Mouse (Mus musculus) limb, embryonic 11.5 days (tissue): ENCODE data around the gene Gm6899. TPM values are rescaled to one million over a fixed set of nuclear protein-coding genes. Genes with fewer than 3 reads are reported as not detected.

Experiments used
- ATAC-seq: fragments of 200-750 bp; cut with Nextera tagmentation; 2 replicates; pipeline ENCODE4 v1.8.0; 2017; ENCODE audit warnings: low read depth; ENCODE audit not compliant: insufficient number of reproducible peaks, low FRiP score, low TSS enrichment
- DNase-seq: peaks from one replicate; pipeline ENCODE4 v3.0.0-alpha.2; 2015; ENCODE audit warnings: low spot score
- H3K27ac ChIP-seq: fragments of 300-500 bp; sonication (generic); replicated peaks from 2 replicates; pipeline ENCODE4 v1.5.1; 2014; ENCODE audit warnings: low read depth, mild to moderate bottlenecking, low read length
- H3K27me3 ChIP-seq: fragments of 300-500 bp; sonication (generic); 2 replicates; pipeline ENCODE4 v1.6.1; 2014; ENCODE audit warnings: mild to moderate bottlenecking, low read length, mixed read lengths; ENCODE audit not compliant: control insufficient read depth, insufficient read depth
- H3K36me3 ChIP-seq: fragments of 300-500 bp; sonication (generic); 2 replicates; pipeline ENCODE4 v1.6.1; 2014; ENCODE audit warnings: mild to moderate bottlenecking, low read length, moderate library complexity, mixed read lengths; ENCODE audit not compliant: control insufficient read depth, insufficient read depth
- H3K4me1 ChIP-seq: fragments of 300-500 bp; sonication (generic); 2 replicates; pipeline ENCODE4 v1.6.1; 2014; ENCODE audit warnings: low read length, mixed read lengths; ENCODE audit not compliant: control insufficient read depth, insufficient read depth
- H3K4me2 ChIP-seq: fragments of 300-500 bp; sonication (generic); 2 replicates; pipeline ENCODE4 v1.6.1; 2014; ENCODE audit warnings: low read depth, mild to moderate bottlenecking, moderate library complexity; ENCODE audit not compliant: severe bottlenecking
- H3K4me3 ChIP-seq: fragments of 300-500 bp; sonication (generic); 2 replicates; pipeline ENCODE4 v1.5.1; 2014; ENCODE audit warnings: low read depth, low read length
- H3K9ac ChIP-seq: fragments of 300-500 bp; sonication (generic); 2 replicates; pipeline ENCODE4 v1.6.1; 2014; ENCODE audit warnings: mild to moderate bottlenecking, low read length
- H3K9me3 ChIP-seq: fragments of 300-500 bp; sonication (generic); 2 replicates; pipeline ENCODE4 v1.6.1; 2016; ENCODE audit warnings: low read length; ENCODE audit not compliant: control insufficient read depth
- WGBS: fragments of 180-500 bp; shearing (Covaris S2); extraction: QIAGEN DNeasy Blood & Tissue Kit; methylation state at CpG from one replicate; pipeline ENCODE4 v1.1.7; 2014; 5-methylcytosine and 5-hydroxymethylcytosine counted together
- polyA plus RNA-seq: library from polyadenylated mRNA; unstranded; fragments of >200 nt; fragmentation: Nextera tagmentation; extraction: Ambion mirVana; gene quantifications from 2 replicates; pipeline ENCODE4 v1.2.1, GENCODE M21; 2014

Gm6899 gene
- not detected in 2 replicates for polyA plus RNA-seq

DNA sequence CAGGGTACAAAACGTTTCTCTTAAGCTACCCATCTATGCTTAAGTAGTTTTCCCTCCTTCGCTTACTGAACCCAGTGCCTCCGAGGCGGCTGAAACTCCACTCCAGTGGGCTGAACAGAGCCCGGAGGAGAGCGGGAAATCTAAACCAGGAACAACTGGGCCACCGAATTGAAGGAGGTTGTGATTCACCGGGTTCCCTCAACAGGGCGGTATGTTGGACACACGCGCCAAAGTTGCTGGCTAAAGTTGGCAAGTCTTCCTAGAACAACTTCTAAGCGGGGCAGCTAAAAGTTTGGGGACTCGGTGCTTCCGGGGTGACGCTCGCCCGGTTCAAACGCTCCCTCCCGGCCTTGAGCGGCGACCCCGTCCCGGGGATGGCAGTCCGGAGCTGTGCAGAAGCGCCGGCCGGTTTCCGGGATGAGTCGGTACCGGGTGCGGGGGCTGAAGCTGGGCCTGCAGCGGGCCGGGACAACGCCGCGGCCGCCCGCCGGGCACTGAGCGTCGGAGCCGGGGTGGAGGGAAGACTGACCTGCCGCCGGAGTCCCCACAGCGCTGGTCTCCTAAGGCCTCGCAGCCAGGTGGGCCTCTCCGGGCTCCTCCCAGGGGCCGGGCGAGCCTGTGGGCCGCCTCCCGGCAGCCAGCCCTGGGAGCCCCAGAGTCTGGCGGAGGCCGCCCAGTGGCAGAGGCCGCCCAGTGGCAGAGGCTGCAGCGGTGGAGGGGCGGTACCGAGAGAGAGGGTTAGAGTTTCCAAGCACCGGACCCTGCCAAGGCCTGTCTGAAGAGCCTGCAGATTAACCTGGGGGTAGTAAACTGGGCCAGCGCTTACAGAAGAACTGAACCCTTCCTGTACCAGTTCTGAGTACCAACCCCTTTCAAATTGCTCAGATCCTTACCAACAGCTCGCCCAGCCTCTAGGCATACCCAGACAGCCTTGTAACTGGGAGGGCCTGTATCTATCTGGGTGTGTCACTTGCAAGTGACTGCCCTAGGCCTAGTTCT, at the start of gene Gm6899, which contains the start of gene Vrk2:
Gene Gm6899 (plus strand): TSS at position 181 of the 999 bp plus-strand sequence.
Gene Vrk2 (minus strand): TSS at position 939 of the 999 bp plus-strand sequence.
- peaks cover 8% of the 10 kb centered on the region; the same call in 1 of the 2 replicates for H3K4me1 ChIP-seq
- H3K9ac ChIP-seq = peak within 1 kb of the TSS; percentile 88
- DNase-seq (peak; percentile 88), ATAC-seq (peak; percentile 99)
- peak within 1 kb of the TSS; percentile 74 for H3K4me3 ChIP-seq
- under 1% methylated on average over 57 of the region's 60 CpGs for WGBS
- peaks cover 2% of the 10 kb centered on the region; the same call in 1 of the 2 replicates for H3K36me3 ChIP-seq
- H3K27me3 ChIP-seq = no peaks in the 10 kb centered on the region
- no peaks in the 10 kb centered on the region for H3K9me3 ChIP-seq
- H3K4me2 ChIP-seq = peak within 1 kb of the TSS; percentile 82
- H3K27ac ChIP-seq = peak within 1 kb of the TSS; percentile 70

DNA sequence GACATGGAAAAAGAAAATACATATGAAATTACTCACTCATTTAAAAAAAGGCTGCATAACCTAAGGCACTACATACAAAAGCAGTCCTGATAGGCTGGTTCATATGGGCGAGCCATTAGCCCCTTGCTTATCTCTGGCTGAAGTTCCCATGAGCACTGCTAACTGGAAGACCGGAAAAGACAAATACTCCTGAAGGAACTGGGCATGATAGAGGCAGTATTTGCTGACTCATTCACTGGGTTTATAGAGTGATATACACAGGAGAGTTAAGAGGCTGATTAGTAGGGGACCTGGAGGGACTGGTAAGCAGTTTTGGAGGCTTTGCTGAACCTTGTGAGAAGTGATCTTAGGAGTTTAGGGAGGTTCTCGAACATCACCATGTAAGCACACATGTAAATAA, 41.5 kb upstream of the Gm6899 start:
- 93% methylated on average over 3 of the region's 3 CpGs for WGBS
- Histone ChIP-seq H3K27me3 (no peaks in the 10 kb centered on the region), H3K36me3 (no peaks in the 10 kb centered on the region), H3K4me1 (no peaks in the 10 kb centered on the region), H3K9me3 (no peaks in the 10 kb centered on the region), H3K9ac (no peak overlapping the region), H3K4me3 (no peak overlapping the region), H3K27ac (no peak overlapping the region), H3K4me2 (no peak overlapping the region)
- ATAC-seq = no peak
- DNase-seq = no peak

- Histone ChIP-seq H3K4me1 (no peaks in the 10 kb centered on the region), H3K27ac (no peak overlapping the region), H3K27me3 (no peaks in the 10 kb centered on the region), H3K4me3 (no peak overlapping the region), H3K36me3 (peaks cover 1% of the 10 kb centered on the region; the same call in 1 of the 2 replicates), H3K4me2 (no peak overlapping the region), H3K9me3 (no peaks in the 10 kb centered on the region), H3K9ac (no peak overlapping the region)
- DNase-seq = no peak
- 79% methylated on average over 17 of the region's 17 CpGs for WGBS
- no peak for ATAC-seq
Observed at GRCm38 (mm10) chr11:26585409-26586366, 7.4 kb upstream of the Gm6899 start.

DNA sequence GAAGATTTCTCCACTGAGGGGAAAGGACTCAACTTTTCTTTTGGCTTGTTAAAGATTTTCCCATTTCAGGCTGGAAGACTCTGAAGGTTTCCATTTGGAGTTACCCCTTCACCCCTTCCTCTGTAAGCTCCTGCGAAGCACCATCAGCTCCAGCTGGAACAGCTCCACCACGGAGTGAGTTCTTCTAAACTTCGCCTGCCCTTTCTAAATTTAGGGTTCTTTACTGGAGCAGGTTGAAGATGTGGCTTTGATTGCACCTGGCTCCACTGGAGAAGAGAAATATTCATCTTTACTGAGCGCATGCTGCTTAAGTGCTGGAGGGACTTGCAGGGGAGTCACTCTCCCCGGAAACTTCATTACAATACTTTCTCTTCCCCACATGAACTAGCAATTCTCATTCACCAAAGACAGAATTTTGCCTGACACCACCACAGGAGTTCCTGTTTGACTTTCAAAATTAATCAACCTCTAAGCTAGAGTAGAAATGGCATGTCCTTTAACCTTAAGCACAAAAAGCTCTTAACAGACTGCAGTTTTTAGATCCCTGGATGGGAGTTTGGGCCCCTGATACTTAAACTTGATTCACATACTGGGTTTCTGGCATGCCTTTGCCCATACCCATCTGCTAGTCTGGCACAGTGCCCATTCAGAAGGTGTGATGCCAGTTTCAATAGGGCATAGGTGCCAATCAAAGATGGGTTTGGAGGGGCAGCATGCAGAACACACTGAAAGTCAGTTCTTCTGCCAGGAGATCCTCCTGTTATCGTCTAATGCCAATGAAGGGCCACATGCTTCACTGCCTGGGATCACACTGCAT, 6.5 kb upstream of the Gm6899 start:
- no peak overlapping the region for H3K9ac ChIP-seq
- WGBS = 83% methylated on average over 6 of the region's 6 CpGs
- DNase-seq = no peak
- no peaks in the 10 kb centered on the region for H3K9me3 ChIP-seq
- ATAC-seq = no peak
- H3K4me1 ChIP-seq = no peaks in the 10 kb centered on the region
- H3K36me3 ChIP-seq = peaks cover 2% of the 10 kb centered on the region; the same call in 1 of the 2 replicates
- no peaks in the 10 kb centered on the region for H3K27me3 ChIP-seq
- H3K4me2 ChIP-seq = no peak overlapping the region
- no peak overlapping the region for H3K27ac ChIP-seq
- no peak overlapping the region for H3K4me3 ChIP-seq

DNA sequence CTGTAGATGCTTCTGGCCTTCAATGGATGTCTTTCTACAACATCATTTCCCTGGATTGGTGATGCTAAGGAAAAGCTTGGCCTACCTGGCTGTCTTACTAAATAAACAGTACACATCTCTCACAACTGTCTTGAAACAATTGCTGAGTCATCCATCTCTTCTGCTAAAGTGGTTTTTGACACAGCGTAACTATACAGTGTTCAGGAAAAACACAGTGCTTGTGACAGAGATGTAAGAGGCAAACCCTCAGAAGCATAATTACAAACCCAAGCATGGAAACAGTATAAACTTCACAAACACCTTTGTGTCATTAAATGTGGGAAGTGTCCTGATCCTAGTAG, 5.9 kb upstream of the Gm6899 start:
- peaks cover 2% of the 10 kb centered on the region; the same call in 1 of the 2 replicates for H3K36me3 ChIP-seq
- no peaks in the 10 kb centered on the region for H3K4me1 ChIP-seq
- H3K27me3 ChIP-seq = no peaks in the 10 kb centered on the region
- H3K4me2 ChIP-seq = no peak overlapping the region
- H3K27ac ChIP-seq = no peak overlapping the region
- H3K9me3 ChIP-seq = no peaks in the 10 kb centered on the region
- WGBS = 94% methylated on average over 1 of the region's 1 CpGs
- no peak overlapping the region for H3K4me3 ChIP-seq
- H3K9ac ChIP-seq = no peak overlapping the region
- no peak for ATAC-seq
- no peak for DNase-seq

GRCm38 (mm10) chr11:26592395-26593053, 517 bp upstream of the Gm6899 start:
- no peak overlapping the region for H3K27ac ChIP-seq
- H3K9me3 ChIP-seq = no peaks in the 10 kb centered on the region
- DNase-seq = peak; percentile 25
- peak overlapping the region; percentile 88 for H3K9ac ChIP-seq
- ATAC-seq = no peak
- H3K4me2 ChIP-seq = peak overlapping the region; percentile 82
- H3K4me3 ChIP-seq = peak overlapping the region; percentile 74
- peaks cover 8% of the 10 kb centered on the region; the same call in 1 of the 2 replicates for H3K4me1 ChIP-seq
- no peaks in the 10 kb centered on the region for H3K27me3 ChIP-seq
- H3K36me3 ChIP-seq = peaks cover 2% of the 10 kb centered on the region; the same call in 1 of the 2 replicates
- 33% methylated on average over 6 of the region's 6 CpGs for WGBS

DNA sequence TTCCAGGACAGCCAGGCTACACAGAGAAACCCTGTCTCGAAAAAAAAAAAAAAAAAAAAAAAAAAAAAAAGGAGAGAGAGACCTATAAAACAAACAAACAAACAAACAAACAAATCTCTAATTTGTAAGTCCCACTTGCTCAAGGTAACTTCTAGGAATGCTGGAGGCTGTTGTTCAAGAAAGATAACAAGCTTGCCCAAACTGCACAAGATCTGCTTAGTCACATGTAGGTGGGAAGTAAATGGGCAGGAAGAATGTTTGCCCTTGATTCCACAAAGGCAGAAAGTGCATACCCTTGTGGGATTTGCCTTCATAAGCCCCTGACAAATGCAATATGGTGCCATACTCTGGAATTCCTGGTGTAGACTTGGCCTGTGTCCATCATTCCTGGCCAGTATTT, 1.4 kb downstream of the Gm6899 start:
- Histone ChIP-seq H3K27me3 (no peaks in the 10 kb centered on the region), H3K4me2 (no peak overlapping the region)
- 100% methylated on average over 1 of the region's 1 CpGs for WGBS

More for the DNA sequence above, 1.4 kb downstream of the Gm6899 start:
- H3K4me3 ChIP-seq = no peak overlapping the region
- no peak for ATAC-seq
- H3K9ac ChIP-seq = no peak overlapping the region
- H3K27ac ChIP-seq = no peak overlapping the region
- DNase-seq = no peak
- H3K4me1 ChIP-seq = peaks cover 8% of the 10 kb centered on the region; the same call in 1 of the 2 replicates
- no peaks in the 10 kb centered on the region for H3K9me3 ChIP-seq
- H3K36me3 ChIP-seq = peaks cover 2% of the 10 kb centered on the region; the same call in 1 of the 2 replicates
